Mouse (Mus musculus) urinary bladder, adult 2 months (tissue): ENCODE measurements around the gene Gm21094. TPM values are rescaled to one million over a fixed set of nuclear protein-coding genes. Genes with fewer than 3 reads are reported as not detected.
"Not testable (repeated sequence)": the region's sequence is repeated elsewhere in the genome, so short reads cannot be mapped to it uniquely, and the experiment has no call there.

Source experiments
- DNase-seq: peaks from one replicate; pipeline ENCODE4 v3.0.0; 2022; ENCODE audit warnings: low spot score
- polyA plus RNA-seq: library from polyadenylated mRNA; depleted of rRNA; stranded (reverse); fragments of >200 nt; gene quantifications from 2 replicates; pipeline ENCODE4 v1.2.3, GENCODE M21; 2012; rRNA removed

Gene Gm21094
- not detected in 2 replicates for polyA plus RNA-seq

GRCm38 (mm10) chrY:32620343-32620742, at the start of gene Gm21094:
Gene Gm21094 (minus strand): TSS chrY:32620443.
- DNase-seq = not testable (repeated sequence)
